Mouse (Mus musculus): ENCODE measurements at regions not wholly inside any gene's neighbourhood (a gene's known extent, or its start where the extent isn't known, plus 50 kb on each side); places are given as distances from the start of the nearest gene placed in this dataset.

DNA sequence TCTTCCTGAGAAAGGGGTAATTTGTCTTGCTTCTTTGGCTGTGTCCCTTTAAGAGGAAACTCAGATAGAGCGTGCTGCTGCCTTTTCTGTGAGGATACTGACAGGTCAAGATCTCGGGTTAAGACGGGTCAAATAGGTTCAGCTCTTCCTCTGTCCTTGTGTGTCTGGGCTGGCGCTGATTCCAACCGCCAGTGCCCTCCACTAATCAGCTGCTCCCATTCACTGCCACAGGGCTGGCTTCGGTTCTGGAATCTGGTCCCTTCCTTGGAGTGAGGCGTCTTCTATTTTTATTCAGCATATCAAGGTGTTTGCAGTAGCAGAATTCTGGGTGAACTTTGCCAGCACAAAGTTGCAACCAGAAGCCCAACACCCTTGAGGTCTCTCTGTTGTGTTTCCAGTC is 124.8 kb downstream of the Irs2 start:
- H3K4me3 ChIP-seq (ENCODE audit: control insufficient read depth in 1 of 2, insufficient read depth in 1 of 2, low read depth in 2 of 2, low read length in 2 of 2): no peak overlapping the region
- no peak overlapping the region for H3K27ac ChIP-seq (ENCODE audit: control insufficient read depth, low read depth, low read length)
- peaks cover 0 to 6% of the 10 kb centered on the region in 2 experiments; a peak in 2 of 4 replicates for H3K27me3 ChIP-seq (ENCODE audit: control insufficient read depth in 1 of 2, insufficient read depth in 2 of 2, low read length in 2 of 2)
- TF ChIP-seq CHD2 (IDR thresholded peaks at IDR 0.05; ENCODE audit: low read length) (no peak), ZKSCAN1 (IDR thresholded peaks at IDR 0.05; ENCODE audit: low read depth, low read length) (no peak), MEF2A (IDR thresholded peaks at IDR 0.05; ENCODE audit: extremely low read depth, insufficient replicate concordance, low read depth, low read length, poor library complexity, severe bottlenecking) (no peak), CHD1 (IDR thresholded peaks at IDR 0.05; ENCODE audit: low read depth, low read length) (no peak), TAL1 (IDR thresholded peaks at IDR 0.05; ENCODE audit: low read length) (no peak), NRF1 (IDR thresholded peaks at IDR 0.05; ENCODE audit: insufficient read depth, low read depth, low read length, poor library complexity, severe bottlenecking) (no peak), POLR2AphosphoS2 (IDR thresholded peaks at IDR 0.05; ENCODE audit: low read length) (no peak), POLR2AphosphoS5 (IDR thresholded peaks at IDR 0.05; ENCODE audit: borderline replicate concordance, low read depth, low read length) (no peak), USF2 (IDR thresholded peaks at IDR 0.05; ENCODE audit: borderline replicate concordance in 1 of 2, insufficient read depth in 1 of 2, low read depth in 1 of 2, low read length in 2 of 2) (no peak), ZMIZ1 (IDR thresholded peaks at IDR 0.05; ENCODE audit: low read depth, low read length) (no peak), ELF1 (IDR thresholded peaks at IDR 0.05; ENCODE audit: low read depth, low read length) (no peak)
- no peaks in the 10 kb centered on the region for H3K36me3 ChIP-seq (ENCODE audit: control insufficient read depth in 1 of 2, insufficient read depth in 2 of 2, low read length in 2 of 2)
- H3K9ac ChIP-seq (ENCODE audit: control insufficient read depth, low read depth, low read length, poor library complexity, severe bottlenecking): no peak overlapping the region
- DNase-seq (ENCODE audit: low read depth, low spot score): no peak
- no peaks in the 10 kb centered on the region for H3K79me2 ChIP-seq (ENCODE audit: control insufficient read depth, insufficient read depth, low read length, poor library complexity)
- no peaks in the 10 kb centered on the region for H3K4me1 ChIP-seq (ENCODE audit: control insufficient read depth in 1 of 2, insufficient read depth in 2 of 2, low read length in 2 of 2)
- no peaks in the 10 kb centered on the region for H3K9me3 ChIP-seq (replicated peaks; ENCODE audit: insufficient read depth, low read length)

DNA sequence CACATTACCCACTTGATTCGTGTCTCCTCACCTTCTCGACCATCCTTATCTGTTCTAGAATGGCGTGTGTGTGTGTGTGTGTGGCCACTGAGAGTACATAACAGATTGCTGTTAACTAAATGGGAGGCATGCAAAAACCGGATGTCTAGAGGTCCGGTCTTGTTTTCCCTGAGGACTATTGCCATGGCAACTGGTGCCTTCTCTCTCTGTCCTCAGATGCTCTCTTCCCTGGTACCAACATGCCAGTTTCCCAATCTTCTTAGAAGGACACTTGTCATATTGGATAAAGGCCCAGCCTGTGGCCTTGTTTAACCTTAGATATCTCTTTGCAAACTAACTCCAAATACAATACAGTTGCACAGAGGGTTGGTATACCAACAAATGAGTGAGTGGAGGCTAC is 125.9 kb downstream of the Irs2 start:
- H3K36me3 ChIP-seq (ENCODE audit: control insufficient read depth in 1 of 2, insufficient read depth in 2 of 2, low read length in 2 of 2): no peaks in the 10 kb centered on the region
- no peaks in the 10 kb centered on the region for H3K79me2 ChIP-seq (ENCODE audit: control insufficient read depth, insufficient read depth, low read length, poor library complexity)
- H3K27ac ChIP-seq (ENCODE audit: control insufficient read depth, low read depth, low read length): no peak overlapping the region
- H3K9ac ChIP-seq (ENCODE audit: control insufficient read depth, low read depth, low read length, poor library complexity, severe bottlenecking): no peak overlapping the region
- TF ChIP-seq RAD21 (IDR thresholded peaks at IDR 0.05; ENCODE audit: low read depth, low read length) (no peak), POLR2A (IDR thresholded peaks at IDR 0.05; ENCODE audit: control insufficient read depth in 1 of 2, insufficient read depth in 1 of 2, low read depth in 1 of 2, low read length in 2 of 2, poor library complexity in 1 of 2) (no peak), USF1 (IDR thresholded peaks at IDR 0.05; ENCODE audit: low read depth, low read length) (no peak), SIN3A (IDR thresholded peaks at IDR 0.05; ENCODE audit: low read length) (no peak), POLR2AphosphoS5 (IDR thresholded peaks at IDR 0.05; ENCODE audit: borderline replicate concordance, low read depth, low read length) (no peak), TCF12 (IDR thresholded peaks at IDR 0.05; ENCODE audit: low read depth, low read length) (no peak), ZC3H11A (IDR thresholded peaks at IDR 0.05; ENCODE audit: low read depth, low read length) (no peak), ZKSCAN1 (IDR thresholded peaks at IDR 0.05; ENCODE audit: low read depth, low read length) (no peak), TAL1 (IDR thresholded peaks at IDR 0.05; ENCODE audit: low read length) (no peak), GABPA (IDR thresholded peaks at IDR 0.05; ENCODE audit: low read depth, low read length) (no peak), TBP (IDR thresholded peaks at IDR 0.05; ENCODE audit: low read depth, low read length) (no peak), NELFE (IDR thresholded peaks at IDR 0.05; ENCODE audit: low read depth, low read length) (no peak), MYC (IDR thresholded peaks at IDR 0.05; ENCODE audit: low read depth, low read length) (no peak), CTCF (IDR thresholded peaks at IDR 0.05 in 2 of 3, conservative IDR thresholded peaks at IDR 0.05 in 1 of 3; ENCODE audit: control insufficient read depth in 1 of 3, insufficient read depth in 1 of 3, low read depth in 2 of 3, low read length in 3 of 3, poor library complexity in 1 of 3, severe bottlenecking in 1 of 3) (no peak), RCOR1 (IDR thresholded peaks at IDR 0.05; ENCODE audit: low read depth, low read length) (no peak), BHLHE40 (IDR thresholded peaks at IDR 0.05; ENCODE audit: borderline replicate concordance, low read depth, low read length) (no peak)
- H3K4me3 ChIP-seq (ENCODE audit: control insufficient read depth in 1 of 2, insufficient read depth in 1 of 2, low read depth in 2 of 2, low read length in 2 of 2): no peak overlapping the region
- peaks cover 0 to 7% of the 10 kb centered on the region in 2 experiments; a peak in 2 of 4 replicates for H3K27me3 ChIP-seq (ENCODE audit: control insufficient read depth in 1 of 2, insufficient read depth in 2 of 2, low read length in 2 of 2)
- no peaks in the 10 kb centered on the region for H3K9me3 ChIP-seq (replicated peaks; ENCODE audit: insufficient read depth, low read length)
- no peaks in the 10 kb centered on the region for H3K4me1 ChIP-seq (ENCODE audit: control insufficient read depth in 1 of 2, insufficient read depth in 2 of 2, low read length in 2 of 2)
- DNase-seq (ENCODE audit: low read depth, low spot score): no peak
